ENCODE assay signal across 11 mouse cellular contexts in genomic region chr1:157267894-157268293, GRCm38 (mm10).
"Had no signal": no experiment of that assay in that cellular context is flagged by ENCODE, and none has a peak within 500 bp of the region (broad histone marks: within the 10 kb centered on the region; RNA-seq: fewer than 3 reads in every experiment).

No protein-coding gene starts in this region.

- DNase-seq: kidney, postnatal 10 days; kidney, postnatal 36 days; layer of hippocampus, postnatal 36 days; liver, embryonic 13.5 days; lung, adult 2 months; lung, postnatal 14 days; lung, postnatal 4 days; midbrain, embryonic 14.5 days; right cerebral cortex, postnatal 14 days; right cerebral cortex, postnatal 4 days; thymus, postnatal 4 days had no signal
